Mouse (Mus musculus): ENCODE data around the gene Hps3.
"Not testable (repeated sequence)": the region's sequence is repeated elsewhere in the genome, so short reads cannot be mapped to it uniquely, and the experiment has no call there.

Gene Hps3

DNA sequence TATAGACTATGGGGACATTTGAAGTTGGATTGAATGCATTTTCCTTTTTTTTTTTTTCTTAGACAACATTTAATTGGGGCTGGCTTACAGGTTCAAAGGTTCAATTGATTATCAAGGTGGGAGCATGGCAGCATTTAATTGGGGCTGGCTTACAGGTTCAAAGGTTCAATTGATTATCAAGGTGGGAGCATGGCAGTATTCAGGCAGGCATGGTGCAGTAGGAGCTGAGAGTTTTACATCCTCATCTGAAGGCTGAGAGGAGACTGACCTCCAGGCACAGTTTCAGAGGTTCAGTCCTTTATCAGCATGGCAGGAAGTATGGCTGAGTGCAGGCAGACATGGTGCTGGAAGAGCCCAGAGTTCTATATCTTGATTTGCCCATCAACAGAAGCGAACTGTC, 85.7 kb downstream of the Hps3 start:
- DNase-seq (ENCODE audit: low spot score in 2 of 2), result not testable (repeated sequence)

DNA sequence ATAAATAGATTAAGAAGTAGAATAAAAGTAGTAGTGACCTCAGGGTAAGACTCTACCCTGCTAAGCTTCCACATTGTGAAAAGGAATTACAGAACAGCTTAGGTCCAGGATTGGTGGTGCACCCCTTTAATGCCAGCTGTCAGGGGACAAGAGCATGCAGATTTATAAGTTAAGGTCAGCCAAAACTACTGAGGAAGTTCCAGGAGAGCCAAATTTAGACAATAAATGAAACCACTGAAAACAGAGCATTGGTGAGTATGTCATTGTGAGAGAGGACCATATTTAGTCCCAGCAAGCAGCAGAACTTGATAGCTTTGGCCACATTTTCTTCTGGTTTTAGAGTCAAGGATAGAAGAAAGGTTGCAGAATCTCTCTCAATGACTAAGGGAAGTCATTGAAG, 86.6 kb downstream of the Hps3 start:
- DNase-seq (ENCODE audit: low spot score in 2 of 2), result no peak
